Mouse (Mus musculus) stomach, embryonic 16.5 days (tissue): Measurements from ENCODE around the gene 9430015G10Rik. TPM values are rescaled to one million over a fixed set of nuclear protein-coding genes. Genes with fewer than 3 reads are reported as not detected.
"Not testable (repeated sequence)": the region's sequence is repeated elsewhere in the genome, so short reads cannot be mapped to it uniquely, and the experiment has no call there.

ENCODE experiments used
- ATAC-seq: fragments of 200-750 bp; cut with Nextera tagmentation; 2 replicates; pipeline ENCODE4 v1.8.0; 2017; ENCODE audit warnings: moderate number of reproducible peaks, moderate TSS enrichment; ENCODE audit not compliant: insufficient read depth, low FRiP score
- H3K27ac ChIP-seq: fragments of 300-500 bp; sonication (generic); 2 replicates; pipeline ENCODE4 v1.5.1; 2014; ENCODE audit warnings: low read length
- H3K27me3 ChIP-seq: fragments of 300-500 bp; sonication (generic); 2 replicates; pipeline ENCODE4 v1.6.1; 2014; ENCODE audit warnings: low read length, control low read depth, mixed read lengths; ENCODE audit not compliant: control insufficient read depth, insufficient read depth
- H3K36me3 ChIP-seq: fragments of 300-500 bp; sonication (generic); 2 replicates; pipeline ENCODE4 v1.6.1; 2014; ENCODE audit warnings: low read length; ENCODE audit not compliant: control insufficient read depth, insufficient read depth
- H3K4me1 ChIP-seq: fragments of 300-500 bp; sonication (generic); 2 replicates; pipeline ENCODE4 v1.6.1; 2014; ENCODE audit warnings: low read length, control low read depth, mixed read lengths; ENCODE audit not compliant: control insufficient read depth, insufficient read depth
- H3K4me2 ChIP-seq: fragments of 300-500 bp; sonication (generic); 2 replicates; pipeline ENCODE4 v1.6.1; 2014; ENCODE audit warnings: low read depth, low read length, mixed read lengths
- H3K4me3 ChIP-seq: fragments of 300-500 bp; sonication (generic); replicated peaks from 2 replicates; pipeline ENCODE4 v1.5.1; 2014; ENCODE audit warnings: mild to moderate bottlenecking, low read length
- H3K9ac ChIP-seq: fragments of 300-500 bp; sonication (generic); 2 replicates; pipeline ENCODE4 v1.6.1; 2014; ENCODE audit warnings: low read length
- H3K9me3 ChIP-seq: fragments of 300-500 bp; sonication (generic); replicated peaks from 2 replicates; pipeline ENCODE4 v1.6.1; 2016; ENCODE audit warnings: low read length, control low read depth; ENCODE audit not compliant: control insufficient read depth
- WGBS: fragments of 180-500 bp; shearing (Covaris S2); extraction: QIAGEN DNeasy Blood & Tissue Kit; methylation state at CpG from one replicate; pipeline ENCODE4 v1.1.7; 2014; 5-methylcytosine and 5-hydroxymethylcytosine counted together
- polyA plus RNA-seq: library from polyadenylated mRNA; unstranded; fragments of >200 nt; fragmentation: Nextera tagmentation; extraction: Ambion mirVana; gene quantifications from 2 replicates; pipeline ENCODE4 v1.2.1, GENCODE M21; 2015

9430015G10Rik gene
- polyA plus RNA-seq, 1 experiment from 2014 or later: 26.8 TPM

DNA sequence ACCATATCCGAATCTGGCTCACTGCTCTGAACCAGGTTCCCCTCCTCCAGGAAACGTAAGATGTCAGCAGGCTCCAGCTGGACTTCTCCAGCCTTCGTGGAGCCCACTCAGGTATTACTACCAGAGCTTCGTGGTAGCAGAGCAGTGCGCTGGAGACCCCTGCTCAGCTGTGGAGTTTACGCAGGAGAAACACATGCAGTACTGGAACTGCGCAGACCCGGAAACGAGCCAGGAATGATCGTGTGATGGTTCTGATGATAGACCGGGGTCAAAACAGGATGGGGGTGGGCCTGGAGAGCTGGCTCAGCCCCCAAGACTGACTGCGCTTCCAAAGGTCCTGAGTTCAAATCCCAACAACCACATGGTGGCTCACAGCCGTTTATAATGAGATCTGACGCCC is 26.0 kb downstream of the 9430015G10Rik start:
- no peaks in the 10 kb centered on the region for H3K4me1 ChIP-seq
- H3K36me3 ChIP-seq: no peaks in the 10 kb centered on the region
- no peak overlapping the region for H3K4me2 ChIP-seq
- no peak overlapping the region for H3K9ac ChIP-seq
- 94% methylated on average over 14 of the region's 14 CpGs for WGBS
- no peaks in the 10 kb centered on the region for H3K27me3 ChIP-seq
- H3K4me3 ChIP-seq: no peak overlapping the region
- no peaks in the 10 kb centered on the region for H3K9me3 ChIP-seq
- no peak overlapping the region for H3K27ac ChIP-seq
- ATAC-seq: no peak

DNA sequence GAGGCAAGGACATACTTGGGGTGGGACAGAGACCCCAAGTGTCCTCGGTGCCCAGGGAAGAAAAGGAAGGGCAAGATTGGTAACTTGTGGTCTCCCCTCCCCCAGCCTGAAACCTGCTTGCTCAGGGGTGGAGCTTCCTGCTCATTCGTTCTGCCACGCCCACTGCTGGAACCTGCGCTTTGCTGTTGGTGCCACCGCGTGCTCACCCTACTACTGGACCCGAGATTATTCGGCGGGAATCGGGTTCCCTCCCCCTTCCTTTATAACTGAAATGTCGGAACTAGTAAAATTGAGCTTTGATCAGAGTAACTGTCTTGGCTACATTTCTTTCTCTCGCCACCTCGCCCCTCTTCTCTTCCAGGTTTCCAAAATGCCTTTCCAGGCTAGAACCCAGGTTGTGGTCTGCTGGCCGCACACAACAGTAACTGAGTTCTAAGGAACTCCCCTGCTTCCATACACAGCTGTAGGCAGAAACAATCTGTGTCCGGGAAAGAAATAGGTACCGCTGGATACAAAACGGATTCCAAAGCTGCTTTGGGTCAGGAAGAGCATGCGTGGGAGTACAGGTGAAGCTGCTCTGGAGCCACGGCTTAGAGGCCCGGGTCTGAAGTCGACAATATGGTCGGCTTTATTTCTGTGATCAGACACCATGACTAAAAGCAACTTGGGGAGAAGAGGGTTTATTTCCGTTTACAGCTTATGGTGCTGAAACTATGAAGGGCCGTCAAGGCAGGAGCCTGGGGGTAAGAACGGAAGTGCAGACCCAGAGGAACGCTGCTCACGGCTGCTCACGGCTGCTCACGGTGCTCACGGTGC is 26.7 kb downstream of the 9430015G10Rik start:
- ATAC-seq: no peak
- H3K36me3 ChIP-seq: no peaks in the 10 kb centered on the region
- H3K27ac ChIP-seq: no peak overlapping the region

DNA sequence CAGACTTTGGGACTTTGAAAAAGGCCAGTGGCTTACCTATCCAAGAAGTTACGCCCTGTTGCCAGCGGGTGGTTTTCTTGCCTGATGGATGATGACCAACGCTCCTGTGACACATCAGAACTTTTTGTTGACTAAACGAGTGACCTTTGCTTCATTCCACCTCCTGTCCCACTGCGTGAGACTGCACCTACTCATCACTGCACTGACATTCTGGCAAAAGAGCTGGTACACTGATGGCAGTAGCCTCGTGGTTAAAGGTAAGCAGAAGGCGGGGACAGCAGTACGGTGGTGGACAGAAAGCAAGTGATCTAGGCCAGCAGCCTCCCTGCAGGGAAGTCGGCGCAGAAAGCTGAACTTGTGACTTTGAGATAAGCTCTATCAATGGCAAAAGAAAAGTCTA is 41.1 kb downstream of the 9430015G10Rik start:
- 76% methylated on average over 10 of the region's 10 CpGs for WGBS
- not testable (repeated sequence) for H3K27ac ChIP-seq, ATAC-seq, H3K4me3 ChIP-seq, H3K9ac ChIP-seq, H3K36me3 ChIP-seq, H3K4me1 ChIP-seq, H3K27me3 ChIP-seq, H3K4me2 ChIP-seq, H3K9me3 ChIP-seq

More for the DNA sequence above, 26.7 kb downstream of the 9430015G10Rik start:
- no peaks in the 10 kb centered on the region for H3K9me3 ChIP-seq
- H3K9ac ChIP-seq: no peak overlapping the region
- no peaks in the 10 kb centered on the region for H3K4me1 ChIP-seq
- 92% methylated on average over 29 of the region's 30 CpGs for WGBS
- H3K4me2 ChIP-seq: no peak overlapping the region
- H3K27me3 ChIP-seq: no peaks in the 10 kb centered on the region
- H3K4me3 ChIP-seq: no peak overlapping the region

DNA sequence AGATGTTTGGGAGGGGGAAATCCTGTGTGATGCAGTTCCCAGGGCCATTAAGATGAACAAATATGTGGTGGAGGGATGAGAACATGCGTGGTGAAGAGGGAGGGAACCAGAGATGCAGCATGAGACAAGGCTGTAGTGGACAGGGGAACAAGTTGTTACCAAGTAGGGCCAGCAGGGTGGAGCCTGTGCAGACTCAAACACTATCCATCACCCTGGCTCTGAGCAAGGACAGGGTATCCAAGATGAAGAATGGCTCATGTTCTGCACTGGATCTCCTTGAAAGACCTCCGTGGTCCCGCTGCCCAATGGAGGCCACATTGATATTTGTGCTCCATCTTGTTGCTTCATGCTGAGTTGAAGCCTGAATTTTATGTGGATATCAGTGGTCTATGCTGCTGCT is 45.0 kb downstream of the 9430015G10Rik start:
- no peak overlapping the region for H3K9ac ChIP-seq
- H3K27ac ChIP-seq: no peak overlapping the region
- H3K9me3 ChIP-seq: 0 out of 2 replicates have a peak, but pooled peaks cover 5% of the 10 kb centered on the region
- no peaks in the 10 kb centered on the region for H3K36me3 ChIP-seq
- no peaks in the 10 kb centered on the region for H3K27me3 ChIP-seq
- no peaks in the 10 kb centered on the region for H3K4me1 ChIP-seq
- ATAC-seq: no peak
- H3K4me2 ChIP-seq: no peak overlapping the region
- H3K4me3 ChIP-seq: no peak overlapping the region
- 84% methylated on average over 3 of the region's 3 CpGs for WGBS

DNA sequence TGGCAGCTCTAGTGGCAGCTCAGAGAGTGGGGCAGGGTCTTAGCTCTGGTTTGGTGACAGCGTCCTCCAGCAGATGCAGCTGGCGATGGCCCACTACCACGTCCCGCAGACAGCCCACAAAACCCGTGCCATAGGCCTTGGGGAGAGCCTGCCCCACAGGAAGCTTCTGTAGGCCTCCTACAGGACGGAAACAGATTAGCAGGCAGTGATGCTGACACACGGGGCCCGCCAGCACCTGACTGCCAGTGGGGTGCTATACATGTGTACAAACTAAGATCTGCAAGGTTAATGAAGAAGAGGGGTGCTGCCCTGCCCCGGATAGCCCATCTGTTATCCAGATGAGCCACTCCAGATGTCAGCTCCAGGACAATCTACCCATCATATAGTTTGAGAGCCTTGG is 56.7 kb downstream of the 9430015G10Rik start:
- Histone ChIP-seq H3K36me3 (peaks cover 40% of the 10 kb centered on the region), H3K9me3 (peaks cover 13% of the 10 kb centered on the region), H3K9ac (no peak overlapping the region), H3K4me3 (no peak overlapping the region), H3K4me1 (no peaks in the 10 kb centered on the region), H3K27ac (no peak overlapping the region), H3K4me2 (no peak overlapping the region), H3K27me3 (no peaks in the 10 kb centered on the region)
- 90% methylated on average over 9 of the region's 9 CpGs for WGBS
- ATAC-seq: no peak

DNA sequence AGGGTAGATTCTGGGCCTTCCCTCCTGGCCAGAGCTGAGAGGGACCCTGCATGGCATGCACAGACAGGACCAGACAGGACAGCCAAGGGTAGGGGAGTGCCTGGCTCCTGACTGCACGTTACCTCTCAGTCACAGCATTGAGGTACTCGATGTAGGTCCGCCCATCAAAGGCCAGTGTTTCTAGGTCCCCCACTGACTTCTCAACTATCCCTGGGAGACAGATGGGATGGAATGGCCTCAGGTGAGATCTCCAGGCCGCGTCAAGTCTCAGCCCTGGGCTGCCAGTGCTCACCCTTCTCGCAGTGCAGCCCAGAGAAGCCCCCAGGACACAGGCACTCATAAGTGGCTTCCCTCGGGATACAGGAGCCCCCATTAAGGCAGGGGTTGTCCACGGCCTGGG is 58.8 kb downstream of the 9430015G10Rik start:
- no peak for ATAC-seq
- Histone ChIP-seq H3K36me3 (peaks cover 50% of the 10 kb centered on the region), H3K4me1 (no peaks in the 10 kb centered on the region), H3K4me3 (no peak overlapping the region), H3K9me3 (no peaks in the 10 kb centered on the region), H3K27ac (no peak overlapping the region), H3K9ac (no peak overlapping the region), H3K27me3 (no peaks in the 10 kb centered on the region), H3K4me2 (no peak overlapping the region)
- 91% methylated on average over 8 of the region's 8 CpGs for WGBS

DNA sequence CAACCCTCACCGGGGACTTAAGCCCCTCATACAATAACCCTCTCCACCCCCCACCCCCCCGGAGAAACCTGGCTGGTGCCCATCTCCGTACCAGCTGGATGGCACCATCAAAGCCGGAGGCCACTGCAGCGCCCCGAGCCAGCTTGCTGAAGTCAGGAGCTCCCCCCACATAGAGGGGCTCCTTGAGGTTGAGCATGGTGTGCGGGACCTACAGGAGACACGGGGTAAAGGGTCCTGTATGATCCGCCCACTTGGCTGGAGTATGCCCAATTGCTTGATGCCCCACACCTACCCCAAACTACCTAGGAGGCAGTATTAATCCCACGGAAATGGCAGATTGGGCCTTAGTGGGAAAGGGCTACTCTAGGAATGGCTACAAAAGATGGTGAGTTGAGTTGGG is 59.3 kb downstream of the 9430015G10Rik start:
- Histone ChIP-seq H3K9ac (no peak overlapping the region), H3K27ac (no peak overlapping the region), H3K36me3 (peaks cover 48% of the 10 kb centered on the region), H3K4me2 (no peak overlapping the region), H3K4me1 (no peaks in the 10 kb centered on the region), H3K9me3 (no peaks in the 10 kb centered on the region), H3K27me3 (no peaks in the 10 kb centered on the region), H3K4me3 (no peak overlapping the region)
- ATAC-seq: no peak
- WGBS: 95% methylated on average over 10 of the region's 10 CpGs

DNA sequence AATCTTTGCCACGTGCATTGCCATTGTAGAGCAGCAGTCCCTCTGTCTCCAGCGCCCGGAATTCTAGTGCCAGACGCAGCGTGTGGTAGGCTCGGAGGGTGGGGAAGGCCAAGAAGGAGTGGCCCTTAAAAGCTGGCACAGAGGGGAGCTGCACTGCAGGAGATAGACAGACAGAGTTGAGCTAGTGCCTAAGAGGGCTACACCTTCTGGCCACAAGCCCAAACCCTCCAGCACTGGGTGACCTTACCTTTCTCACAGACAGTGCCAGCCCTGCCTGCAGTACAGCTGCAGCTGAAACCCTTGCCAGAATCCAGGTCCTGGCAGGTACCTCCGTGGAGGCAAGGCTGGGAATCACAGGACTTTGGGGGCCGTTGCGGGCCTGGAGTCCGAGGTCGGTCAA is 62.0 kb downstream of the 9430015G10Rik start:
- no peak overlapping the region for H3K27ac ChIP-seq
- no peak overlapping the region for H3K4me2 ChIP-seq
- WGBS: 92% methylated on average over 11 of the region's 11 CpGs
- no peak overlapping the region for H3K9ac ChIP-seq
- peaks cover 52% of the 10 kb centered on the region for H3K36me3 ChIP-seq
- H3K4me3 ChIP-seq: no peak overlapping the region
- no peaks in the 10 kb centered on the region for H3K9me3 ChIP-seq
- no peaks in the 10 kb centered on the region for H3K27me3 ChIP-seq
- H3K4me1 ChIP-seq: no peaks in the 10 kb centered on the region
- ATAC-seq: no peak
